Mouse (Mus musculus) gastrocnemius, postnatal 4 days (tissue): ENCODE measurements around the gene Mbd6. TPM values are rescaled to one million over a fixed set of nuclear protein-coding genes. Genes with fewer than 3 reads are reported as not detected.
"Not testable (repeated sequence)": the region's sequence is repeated elsewhere in the genome, so short reads cannot be mapped to it uniquely, and the experiment has no call there.

ENCODE experiments used
- DNase-seq, 2 experiments: peaks; one replicate each; pipeline ENCODE4 v3.0.0; 2021 to 2022; ENCODE audit warnings: low spot score in 2 of 2, mixed read lengths in 2 of 2
- total RNA-seq, 2 experiments: library from RNA; stranded (reverse); gene quantifications; 2 replicates each; pipeline ENCODE4 v1.2.3; 2021

The Mbd6 gene
- total RNA-seq, 2 experiments from 2014 or later = 34.2 to 41.9 TPM

DNA sequence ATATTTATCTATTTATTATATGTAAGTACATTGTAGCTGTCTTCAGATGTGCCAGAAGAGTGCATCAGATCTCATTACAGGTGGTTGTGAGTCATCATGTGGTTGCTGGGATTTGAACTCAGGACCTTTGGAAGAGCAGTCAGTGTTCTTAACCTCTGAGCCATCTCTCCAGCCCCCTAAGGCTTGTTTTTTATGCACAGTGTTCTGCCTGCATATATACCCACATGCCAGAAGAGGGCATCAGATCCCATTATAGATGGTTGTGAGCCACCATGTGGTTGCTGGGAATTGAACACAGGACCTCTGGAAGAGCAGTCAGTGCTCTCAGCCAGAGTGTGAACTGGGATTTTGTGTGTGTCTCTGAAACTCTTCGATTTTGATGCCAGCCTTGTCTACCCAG, 26.1 kb upstream of the Mbd6 start:
- DNase-seq = not testable (repeated sequence)

DNA sequence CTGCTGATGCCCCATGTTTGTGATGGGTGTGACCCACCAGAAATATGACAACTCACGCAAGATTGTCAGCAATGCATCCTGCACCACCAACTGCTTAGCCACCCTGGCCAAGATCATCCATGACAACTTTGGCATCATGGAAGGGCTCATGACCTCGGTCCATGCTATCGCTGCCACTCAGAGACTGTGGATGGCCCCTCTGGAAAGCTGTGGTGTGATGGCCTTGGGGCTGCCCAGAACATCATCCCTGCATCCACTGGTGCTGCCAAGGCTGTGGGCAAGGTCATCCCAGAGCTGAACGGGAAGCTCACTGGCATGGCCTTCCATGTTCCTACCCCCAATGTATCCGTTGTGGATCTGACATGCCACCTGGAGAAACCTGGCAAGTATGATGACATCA, 24.7 kb upstream of the Mbd6 start:
- not testable (repeated sequence) for DNase-seq

DNA sequence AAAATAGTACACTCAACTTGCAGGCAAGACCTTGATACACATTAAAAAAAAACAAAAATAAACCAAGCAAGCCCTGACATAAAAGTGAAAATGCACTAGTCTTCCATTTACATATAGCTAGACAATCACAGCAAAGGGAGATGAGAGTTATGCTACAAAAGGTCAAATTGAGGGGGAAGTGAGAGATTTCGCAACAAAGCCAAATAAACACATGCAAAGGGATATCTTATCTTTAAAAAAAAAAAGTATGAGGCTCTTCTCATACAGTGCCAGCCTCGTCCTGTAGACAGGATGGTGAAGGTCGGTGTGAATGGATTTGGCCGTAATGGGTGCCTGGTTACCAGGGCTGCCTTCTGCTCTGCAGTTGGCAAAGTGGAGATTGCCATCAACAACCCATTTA, 24.0 kb upstream of the Mbd6 start:
- no peak for DNase-seq

DNA sequence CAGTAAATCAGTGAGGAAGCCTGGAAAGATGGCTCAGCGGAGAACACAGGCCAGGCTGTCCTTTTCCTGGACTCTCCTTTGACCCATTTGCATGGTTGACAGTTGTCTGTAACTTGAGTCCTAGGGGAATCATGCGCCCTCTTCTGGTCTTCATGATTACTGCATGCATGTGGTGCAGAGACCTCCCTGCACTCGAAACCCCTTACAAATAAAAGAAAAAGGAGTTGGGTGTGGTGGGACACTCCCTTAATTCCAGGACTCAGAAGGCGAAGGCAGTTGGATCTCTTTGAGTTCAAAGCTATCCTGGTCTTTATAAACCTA, 23.5 kb upstream of the Mbd6 start:
- DNase-seq = peak; percentile 46 to 80

DNA sequence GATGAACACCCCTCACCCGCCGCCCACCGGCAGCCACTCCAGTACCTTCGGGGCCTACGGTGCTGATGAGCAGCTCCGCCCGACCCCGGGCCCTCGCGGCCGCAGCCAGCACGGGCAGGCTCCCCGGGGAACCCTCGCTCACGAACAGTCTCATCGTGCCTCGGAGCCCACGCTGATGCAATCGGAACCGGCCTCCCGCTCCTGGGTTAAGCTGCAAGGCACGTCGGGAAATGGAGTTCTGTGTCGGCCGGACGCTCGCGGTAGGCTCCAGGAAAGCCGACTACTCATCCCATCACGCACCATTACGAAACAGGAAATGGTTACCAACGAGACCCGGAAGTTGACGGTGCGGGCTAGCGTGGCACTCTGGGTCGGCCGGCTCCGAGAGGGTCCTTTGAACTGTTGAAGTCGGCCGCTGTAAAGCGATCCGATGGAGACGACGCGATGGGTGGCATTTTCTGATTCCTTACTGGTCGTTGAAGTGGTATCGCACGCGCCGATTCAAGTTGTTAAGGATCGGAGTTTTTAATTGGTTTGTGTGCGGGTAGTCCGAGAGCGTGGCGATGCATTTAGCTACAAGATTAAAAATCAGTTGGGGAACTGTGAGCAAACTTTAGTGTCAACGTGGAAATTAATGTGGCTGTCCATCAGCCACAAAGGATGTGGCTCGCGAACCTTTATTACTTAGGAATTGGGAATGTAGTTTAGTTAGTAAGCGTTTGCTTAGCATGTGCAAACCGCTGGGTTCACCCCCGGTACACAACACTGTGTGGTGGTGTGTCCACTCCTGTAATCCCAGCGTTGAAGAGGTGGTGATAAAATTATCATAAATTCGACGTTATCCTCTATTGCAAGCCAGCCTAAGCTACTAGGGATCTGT, 22.9 kb upstream of the Mbd6 start, which contains the start of gene Mars:
Gene Mars (minus strand): TSS at position 311 of the 880 bp plus-strand sequence.
- DNase-seq = peak; percentile 80 to 90

DNA sequence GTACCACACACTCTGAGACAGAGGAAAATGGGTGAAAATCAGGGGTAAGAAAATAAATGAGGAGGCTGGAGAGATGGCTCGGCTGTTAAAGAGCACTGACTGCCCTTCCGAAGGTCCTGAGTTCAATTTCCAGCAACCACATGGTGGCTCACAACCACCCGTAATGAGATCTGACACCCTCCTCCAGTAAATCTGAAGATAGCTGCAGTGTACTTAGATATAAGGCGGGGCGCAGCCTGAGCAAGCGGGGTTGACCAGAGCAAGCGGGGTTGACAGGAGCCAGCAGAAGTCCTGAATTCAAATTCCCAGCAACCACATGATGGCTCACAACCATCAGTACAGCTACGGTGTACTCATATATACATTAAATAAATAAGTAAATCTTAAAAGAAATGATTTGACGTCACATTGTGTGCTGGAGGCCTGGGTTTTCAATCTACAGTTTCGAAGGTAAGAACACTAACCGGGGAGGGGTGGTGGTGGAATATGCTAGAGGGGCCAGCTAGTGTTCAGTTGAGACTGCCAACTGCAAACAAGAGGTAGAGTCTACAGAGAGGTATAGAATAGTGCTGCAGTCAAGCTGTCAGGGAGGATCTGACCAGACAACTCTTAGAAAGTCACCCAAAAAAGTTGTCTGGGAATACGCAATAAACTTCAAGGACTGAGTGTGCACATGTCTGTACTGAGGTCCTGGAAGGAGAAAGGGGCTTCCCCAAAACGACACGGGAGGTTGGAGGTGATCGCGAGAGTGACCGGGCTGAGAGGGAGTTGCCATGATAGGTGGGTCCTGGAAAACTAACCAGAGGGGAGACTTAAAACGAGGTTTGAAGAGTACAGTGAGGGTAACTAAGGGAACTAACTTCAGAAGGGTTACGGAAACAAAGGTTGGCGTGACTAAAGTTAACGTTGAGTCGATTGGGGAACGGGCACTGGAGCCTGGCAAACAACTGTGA, 22.0 kb upstream of the Mbd6 start:
- DNase-seq = no peak

DNA sequence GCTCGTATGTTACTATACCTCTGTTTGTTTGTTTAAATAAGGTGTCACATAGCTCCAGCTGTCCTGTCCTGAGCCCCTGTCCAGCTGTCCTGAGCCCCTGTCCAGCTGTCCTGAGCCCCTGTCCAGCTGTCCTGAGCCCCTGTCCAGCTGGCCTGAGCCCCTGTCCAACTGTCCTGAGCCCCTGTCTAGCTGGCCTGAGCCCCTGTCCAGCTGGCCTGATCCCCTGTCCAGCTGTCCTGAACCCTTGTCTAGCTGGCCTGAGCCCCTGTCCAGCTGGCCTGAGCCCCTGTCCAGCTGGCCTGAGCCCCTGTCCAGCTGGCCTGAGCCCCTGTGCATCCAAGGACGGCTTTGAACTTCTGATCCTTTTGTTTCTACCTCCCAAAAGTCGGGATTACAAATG, 20.3 kb upstream of the Mbd6 start:
- DNase-seq = not testable (repeated sequence)

DNA sequence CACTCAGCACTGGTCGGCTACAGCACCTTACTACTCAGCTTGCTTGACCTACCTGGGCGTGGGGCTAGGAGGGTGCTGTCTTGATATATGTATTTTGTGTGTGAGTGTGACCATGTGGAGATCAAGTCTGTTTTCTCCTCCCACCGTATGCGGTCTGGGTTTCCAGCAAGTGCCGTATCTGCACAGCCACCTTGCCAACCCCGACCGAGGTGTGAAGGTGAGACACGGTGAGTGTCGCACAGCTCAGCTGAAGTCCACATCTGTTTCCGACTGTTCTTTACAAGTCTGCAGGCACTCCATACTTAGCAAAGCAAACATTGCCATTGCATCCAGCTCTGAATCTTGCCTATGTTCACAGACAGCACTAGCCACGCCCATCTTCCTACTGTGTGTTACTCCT, 14.3 kb upstream of the Mbd6 start:
- DNase-seq = no peak

DNA sequence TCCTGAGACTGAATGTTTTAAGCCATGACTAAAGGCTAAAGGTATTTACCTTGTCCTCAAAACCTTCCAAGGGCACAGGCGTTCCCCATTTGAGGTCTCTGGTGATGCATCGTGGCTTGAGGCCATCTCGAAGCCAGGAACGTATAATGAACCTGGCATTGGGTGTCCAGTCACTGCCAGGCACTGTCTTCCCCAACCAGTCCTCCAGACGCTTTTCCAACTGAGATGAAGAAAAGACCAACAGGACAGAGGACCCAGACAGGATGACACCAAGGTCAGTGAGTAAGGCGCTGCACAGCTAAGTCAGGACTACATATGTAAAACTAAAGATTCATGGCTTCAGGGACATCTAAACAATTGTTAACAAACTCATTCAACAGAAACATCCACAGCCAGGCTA, 11.5 kb upstream of the Mbd6 start:
- DNase-seq = no peak

DNA sequence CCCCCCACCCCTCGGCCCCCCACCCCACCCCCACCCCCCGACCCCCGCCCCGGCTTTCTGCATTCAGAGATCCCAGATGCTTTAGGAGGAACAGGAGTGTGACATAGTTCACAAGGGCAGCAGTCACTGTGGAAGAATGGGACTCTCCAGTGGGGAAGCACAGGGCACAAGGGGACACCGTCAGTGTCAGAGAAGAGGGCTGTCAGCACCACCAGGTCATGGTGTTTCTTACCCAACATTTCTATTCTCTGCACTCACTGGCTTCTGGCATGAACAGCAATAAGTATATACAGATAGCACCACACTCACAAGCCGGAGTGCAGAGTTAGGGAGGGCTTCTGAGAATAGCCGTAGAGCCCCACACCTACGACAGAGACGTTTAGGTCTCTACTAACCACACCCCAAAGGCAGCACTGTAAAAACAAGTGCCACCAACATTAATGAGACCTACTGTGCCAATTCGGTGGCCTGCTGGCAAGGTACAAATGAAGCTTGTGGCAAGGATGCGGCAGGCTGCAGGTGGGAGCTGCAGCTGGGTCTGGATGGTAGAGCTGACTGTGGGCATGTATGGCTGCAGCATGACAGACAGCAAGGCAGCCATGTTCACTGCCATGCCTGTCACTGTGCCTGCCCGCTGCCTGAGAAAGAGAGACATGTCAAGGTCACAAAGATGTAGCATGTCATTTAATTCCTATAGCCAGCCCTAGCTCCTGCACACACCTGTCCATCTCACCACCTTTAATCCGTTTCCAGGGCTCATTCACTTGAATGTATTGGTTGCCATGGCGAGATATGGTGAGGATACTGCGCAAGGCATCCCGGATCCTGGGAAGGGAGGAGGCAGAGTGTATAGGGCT, 8.4 kb upstream of the Mbd6 start:
- DNase-seq = no peak

DNA sequence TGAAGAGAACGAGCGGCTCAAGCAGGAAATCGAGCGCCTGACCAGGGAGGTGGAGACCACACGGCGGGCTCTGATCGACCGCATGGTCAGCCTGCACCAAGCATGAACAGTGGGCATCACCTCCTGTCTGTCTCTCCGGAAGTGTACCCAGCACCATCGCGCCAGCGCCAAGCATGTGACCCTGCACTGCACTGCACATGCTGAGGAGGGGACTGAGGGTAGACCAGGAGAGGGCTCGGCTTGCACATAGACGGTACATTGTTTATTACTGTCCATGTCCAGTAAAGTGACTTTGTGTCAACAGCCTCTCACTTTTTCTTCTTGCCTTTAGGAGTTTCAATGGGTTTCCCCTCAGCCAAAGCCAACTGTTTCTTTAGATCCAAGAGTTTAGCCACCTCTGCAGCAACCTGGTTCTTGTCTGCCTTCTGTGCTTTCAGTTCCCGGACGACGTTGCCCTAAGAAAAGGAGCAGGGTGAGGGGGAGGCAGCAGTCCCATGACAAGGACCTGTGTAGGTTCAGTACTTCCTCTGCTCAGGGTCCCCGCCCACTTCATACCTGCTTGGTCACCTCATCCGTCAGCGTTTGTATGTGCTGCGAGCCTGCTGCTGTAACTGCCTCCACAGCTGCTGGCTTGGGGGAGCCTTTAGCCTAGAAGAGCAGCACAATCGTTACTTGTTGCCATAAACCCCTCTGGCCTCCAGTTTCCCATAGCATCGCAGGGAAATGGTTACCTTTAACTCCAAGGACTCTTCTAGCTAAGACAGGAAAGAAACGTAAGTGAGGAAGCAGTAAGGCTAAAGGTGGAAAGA, 7.4 kb upstream of the Mbd6 start:
- no peak for DNase-seq

DNA sequence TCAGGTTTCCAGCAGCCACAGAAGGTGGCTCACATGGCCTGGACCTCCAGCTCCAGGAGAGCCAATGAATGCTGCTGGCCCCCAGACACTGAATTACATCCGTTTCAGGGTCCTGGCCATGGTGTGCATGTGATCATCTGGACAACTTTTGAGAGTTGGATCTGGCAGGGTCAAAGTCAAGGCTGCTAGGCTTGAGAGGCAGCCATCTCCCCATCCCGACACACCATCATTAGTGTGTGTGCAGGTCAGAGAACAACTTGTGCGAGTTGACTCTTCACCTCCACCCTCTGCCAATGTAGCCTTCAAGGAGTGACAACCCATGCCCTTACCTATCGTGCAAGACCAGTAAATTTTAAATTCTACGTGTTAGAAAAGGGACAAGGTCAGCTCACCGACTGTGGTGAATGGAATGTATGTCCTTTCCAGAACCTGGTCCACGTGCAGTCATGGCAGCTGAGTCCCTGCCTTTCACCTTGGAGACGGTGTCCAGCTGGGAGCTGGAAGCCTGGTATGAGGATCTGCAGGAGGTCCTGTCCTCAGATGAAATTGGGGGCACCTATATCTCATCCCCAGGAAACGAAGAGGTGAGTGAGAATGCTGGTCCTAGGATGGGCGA, 6.2 kb upstream of the Mbd6 start:
- DNase-seq = no peak

DNA sequence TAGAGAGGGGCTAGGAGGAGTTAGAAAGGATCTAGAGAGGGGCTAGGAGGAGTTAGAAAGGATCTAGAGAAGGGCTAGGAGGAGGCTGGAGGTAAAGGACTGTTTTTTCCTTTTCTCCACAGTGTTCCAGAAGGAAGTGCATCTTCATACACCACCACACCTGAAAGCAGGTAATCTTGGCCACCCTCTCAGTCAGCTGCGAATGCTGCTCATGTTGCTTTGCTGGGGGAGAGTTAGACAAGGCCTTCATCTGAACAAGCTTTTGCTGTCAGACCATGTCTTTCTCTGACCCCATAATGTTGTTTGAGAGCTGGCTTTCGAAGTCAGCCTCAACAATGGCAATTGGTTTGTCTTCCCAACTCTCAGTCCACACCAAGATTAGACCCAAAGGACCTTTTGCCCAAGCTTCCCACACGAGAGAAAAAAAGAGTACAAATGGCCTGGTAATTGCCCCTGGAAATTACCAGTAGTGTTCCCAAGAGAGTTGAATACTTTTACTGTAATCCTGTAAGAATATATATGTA, 4.8 kb upstream of the Mbd6 start:
- no peak for DNase-seq

DNA sequence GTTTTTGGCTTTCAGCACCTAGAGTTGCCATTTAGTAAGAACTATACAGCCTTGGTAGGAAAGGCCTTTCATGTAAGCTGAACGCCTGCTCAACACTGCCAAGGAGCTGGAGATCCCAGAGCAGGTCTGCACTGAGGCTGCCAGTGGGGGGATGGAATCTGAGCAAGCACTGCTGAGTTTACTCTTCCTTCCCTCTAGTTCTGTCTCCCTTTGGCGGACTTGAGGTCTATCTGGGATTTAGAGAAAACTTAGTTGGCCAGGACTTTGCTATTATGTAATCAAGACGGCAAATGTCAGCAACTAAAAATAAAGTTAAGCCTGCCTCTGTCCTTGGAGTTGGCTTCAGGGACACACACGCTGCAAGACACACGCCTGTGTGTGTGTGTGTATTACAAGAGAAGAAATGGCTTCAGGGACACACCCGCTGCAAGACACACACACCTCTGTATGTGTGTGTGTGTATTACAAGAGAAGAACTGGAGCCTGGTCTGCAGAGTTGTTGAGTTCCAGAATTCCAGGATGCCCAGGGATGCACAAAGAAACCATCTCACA, 4.2 kb upstream of the Mbd6 start:
- no peak for DNase-seq

DNA sequence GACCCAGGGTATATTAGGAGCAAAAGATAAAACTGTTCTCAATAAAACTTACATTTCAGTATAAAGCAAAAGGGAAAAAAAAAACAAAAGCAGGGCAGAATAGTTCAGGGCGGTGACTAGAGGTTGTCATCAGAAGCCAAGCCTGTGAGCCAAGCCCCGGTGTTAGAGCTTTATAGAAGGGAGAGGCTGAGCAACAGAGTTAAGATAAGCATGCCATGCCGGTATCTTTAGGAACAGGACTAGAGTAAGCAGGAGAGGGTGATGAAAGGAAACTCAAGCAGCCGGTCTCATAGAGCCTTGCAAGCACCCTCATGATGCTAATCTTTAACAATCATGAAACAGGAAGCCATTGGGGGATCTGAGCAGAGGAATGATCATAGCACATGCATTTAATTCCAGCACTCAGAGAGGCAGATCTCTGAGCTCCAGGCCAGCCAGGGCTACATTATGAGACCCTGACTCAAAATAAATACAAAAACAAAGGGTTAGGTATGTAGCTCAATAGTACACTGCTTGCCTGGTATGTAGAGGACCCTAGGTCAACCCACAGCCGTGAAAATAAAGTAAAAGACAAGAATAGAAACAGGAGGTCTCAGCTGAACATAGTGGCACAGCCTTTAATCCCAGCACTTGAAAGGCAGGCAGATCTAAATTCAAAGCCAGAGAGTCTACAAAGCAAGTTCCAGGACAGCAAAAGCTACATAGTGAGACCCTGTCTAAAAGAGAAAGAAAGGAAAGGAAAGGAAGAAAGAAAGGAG, 3.2 kb upstream of the Mbd6 start:
- no peak for DNase-seq

DNA sequence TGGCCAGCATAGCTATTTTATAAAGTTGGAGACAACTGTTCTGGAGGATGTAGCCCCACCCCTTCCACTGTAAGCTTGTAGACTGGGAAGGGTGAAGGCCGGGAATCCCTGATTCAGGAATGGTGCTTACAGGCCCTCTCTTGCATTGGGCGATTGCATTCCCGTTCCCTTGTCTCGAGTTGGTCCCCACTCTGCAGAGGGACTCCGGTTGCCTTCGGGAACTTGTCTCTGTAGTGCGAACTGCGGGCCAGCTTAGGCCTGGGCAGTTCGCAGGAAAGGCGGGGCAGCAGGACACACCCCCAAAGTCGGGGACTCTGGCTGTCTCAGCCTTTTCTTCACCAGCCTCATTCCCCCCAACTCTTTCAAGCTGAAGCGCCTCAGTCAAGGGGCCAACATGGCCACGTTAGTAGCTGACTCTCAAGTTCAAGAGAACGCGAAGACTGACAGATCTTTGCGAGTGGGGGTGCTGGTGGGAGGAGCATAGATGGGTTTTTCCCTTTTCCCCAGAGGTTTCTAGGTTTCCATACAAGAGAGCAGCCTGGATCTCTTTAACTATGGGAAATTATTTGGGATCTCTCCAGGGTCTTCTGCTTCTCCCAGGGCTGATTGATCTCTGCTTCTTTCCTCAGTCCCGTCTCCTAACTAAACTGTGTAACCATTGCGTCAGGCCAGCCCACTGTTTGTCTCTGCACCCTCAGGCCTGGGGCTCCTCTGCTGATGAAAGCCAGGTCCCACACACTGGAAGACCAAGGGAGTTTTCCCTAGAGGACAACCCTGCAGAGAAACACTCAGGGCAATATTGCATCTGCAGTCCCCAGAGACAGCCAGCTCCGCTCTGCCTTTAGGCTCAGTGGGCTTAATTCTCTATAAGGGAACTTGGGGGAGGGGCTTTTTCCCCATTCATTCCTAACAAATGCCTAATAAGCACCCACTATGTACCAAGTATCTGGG, 2.4 kb upstream of the Mbd6 start:
- DNase-seq = peak in 1 of 2 experiments; percentile 68

DNA sequence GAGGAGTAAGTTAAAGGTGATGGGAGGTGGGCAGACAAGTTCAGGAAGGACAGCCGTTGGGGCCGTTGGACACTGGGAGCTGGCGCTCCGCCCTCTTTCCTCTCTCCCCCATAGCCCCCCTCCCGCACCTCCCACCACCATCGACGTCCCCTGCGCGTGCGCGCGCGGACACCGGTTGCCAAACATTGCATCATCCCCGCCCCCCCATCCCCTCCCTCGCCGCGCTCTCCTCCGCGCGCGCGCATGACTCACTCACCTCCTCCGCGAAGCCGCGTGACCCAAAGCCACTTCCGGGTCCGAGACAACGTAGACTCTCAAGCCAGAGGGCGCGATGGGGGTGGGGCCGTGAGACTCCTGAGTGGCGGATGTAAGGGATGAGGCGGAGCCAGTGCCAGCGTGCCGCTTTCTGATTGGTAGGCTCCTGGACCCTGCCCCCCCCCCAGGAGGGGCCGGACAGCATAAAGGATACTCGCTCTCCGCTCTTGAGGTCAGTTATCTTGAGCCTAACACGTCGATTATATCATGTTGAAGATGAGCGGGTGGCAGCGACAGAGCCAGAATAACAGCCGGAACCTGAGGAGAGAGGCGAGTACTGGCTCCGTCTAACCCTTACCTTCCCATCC, 1.6 kb upstream of the Mbd6 start:
- DNase-seq = peak; percentile 100
